Mouse (Mus musculus) embryonic fibroblast, embryonic 13.5 days (primary cell): ENCODE measurements around the gene Ints6l. TPM values are rescaled to one million over a fixed set of nuclear protein-coding genes. Genes with fewer than 3 reads are reported as not detected.

Source experiments
- H3K27ac ChIP-seq: 2 replicates; pipeline ENCODE4 v1.5.1; 2012; ENCODE audit warnings: low read length, control low read depth, inconsistent platforms; ENCODE audit not compliant: insufficient read depth
- H3K4me1 ChIP-seq: 2 replicates; pipeline ENCODE4 v1.6.1; 2011; ENCODE audit warnings: low read length; ENCODE audit not compliant: control insufficient read depth, insufficient read depth
- H3K4me3 ChIP-seq: 2 replicates; pipeline ENCODE4 v1.5.1; 2011; ENCODE audit warnings: mild to moderate bottlenecking, control low read depth, low read length; ENCODE audit not compliant: insufficient read depth
- CTCF ChIP-seq: IDR thresholded peaks from 2 replicates; pipeline ENCODE4 v1.5.1; 2011; ENCODE audit warnings: mild to moderate bottlenecking, control low read depth, low read length, moderate library complexity, borderline replicate concordance; ENCODE audit not compliant: insufficient read depth
- POLR2A ChIP-seq: IDR thresholded peaks from 2 replicates; pipeline ENCODE4 v1.6.1; 2011; ENCODE audit warnings: low read depth, mild to moderate bottlenecking, control low read depth, low read length, moderate library complexity
- polyA plus RNA-seq: library from polyadenylated mRNA; stranded (reverse); fragments of >200 nt; gene quantifications from 2 replicates; pipeline ENCODE4 v1.2.4, GENCODE M21; 2011; ENCODE audit warnings: low read depth; ENCODE audit not compliant: missing spikeins, insufficient read length

Gene Ints6l
- 10.2 and 16.1 TPM in 2 replicates for polyA plus RNA-seq

DNA sequence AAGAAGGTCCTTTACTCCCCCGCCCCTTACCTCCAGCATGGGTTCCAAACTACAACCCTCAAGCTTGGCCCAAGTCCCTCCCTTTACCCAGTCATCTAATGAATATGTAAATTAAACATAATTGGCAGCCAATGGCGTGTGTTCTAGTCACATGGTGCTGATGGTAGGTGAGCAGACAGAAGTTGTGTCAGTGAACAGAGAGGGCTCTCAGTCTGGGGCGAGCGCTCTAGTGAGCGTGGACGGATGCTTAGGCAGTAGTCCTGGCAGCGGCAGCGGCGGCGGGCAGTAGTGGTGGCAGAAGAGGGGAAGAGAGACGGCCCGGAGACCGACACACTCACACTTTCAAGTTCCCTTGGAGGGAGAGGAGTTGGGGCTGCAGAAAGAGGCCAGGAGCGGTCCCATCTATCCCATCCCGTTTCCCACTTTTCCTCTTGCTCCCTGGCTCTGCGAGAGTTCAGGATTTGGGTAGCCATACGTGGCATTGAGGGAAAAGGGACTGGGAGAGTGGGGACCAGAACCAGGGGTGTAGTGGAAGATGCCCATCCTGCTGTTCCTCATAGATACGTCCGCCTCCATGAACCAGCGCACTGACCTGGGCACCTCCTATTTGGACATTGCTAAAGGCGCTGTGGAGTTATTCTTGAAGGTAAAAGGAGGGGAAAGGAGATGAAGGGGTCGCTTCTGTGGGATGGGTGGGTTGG lies at the start of gene Ints6l:
Gene Ints6l, plus strand, starts transcription at position 187 of the 701 bp plus-strand sequence.
- Histone ChIP-seq H3K27ac (peak within 1 kb of the TSS; percentile 70), H3K4me1 (peaks cover 3% of the 10 kb centered on the region; the same call in 1 of the 2 replicates), H3K4me3 (peak within 1 kb of the TSS; percentile 63)
- peak; percentile 99 for TF ChIP-seq POLR2A
- no peak for TF ChIP-seq CTCF

DNA sequence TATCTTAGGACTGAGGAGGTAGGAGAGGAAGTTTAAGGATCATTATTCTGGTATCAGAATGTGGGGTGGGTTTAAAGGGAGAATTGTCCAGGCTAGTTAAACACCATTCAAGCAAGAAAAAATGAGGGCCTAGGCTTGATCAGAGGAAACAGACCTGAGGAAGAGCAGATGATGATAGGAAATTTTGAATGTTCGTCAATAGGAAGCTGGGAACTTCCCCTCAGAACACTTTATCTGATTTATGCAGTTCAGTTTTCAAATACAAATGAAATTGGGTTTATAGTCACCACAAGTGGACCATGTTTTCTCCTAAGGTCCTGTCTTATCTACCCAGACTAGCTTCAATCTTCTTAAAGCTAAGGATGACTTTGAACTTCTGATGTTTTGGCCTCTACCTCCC lies 49.2 kb upstream of the Ints6l start:
- Histone ChIP-seq H3K4me1 (no peaks in the 10 kb centered on the region), H3K4me3 (no peak overlapping the region), H3K27ac (no peak overlapping the region)
- TF ChIP-seq POLR2A (no peak), CTCF (no peak)

DNA sequence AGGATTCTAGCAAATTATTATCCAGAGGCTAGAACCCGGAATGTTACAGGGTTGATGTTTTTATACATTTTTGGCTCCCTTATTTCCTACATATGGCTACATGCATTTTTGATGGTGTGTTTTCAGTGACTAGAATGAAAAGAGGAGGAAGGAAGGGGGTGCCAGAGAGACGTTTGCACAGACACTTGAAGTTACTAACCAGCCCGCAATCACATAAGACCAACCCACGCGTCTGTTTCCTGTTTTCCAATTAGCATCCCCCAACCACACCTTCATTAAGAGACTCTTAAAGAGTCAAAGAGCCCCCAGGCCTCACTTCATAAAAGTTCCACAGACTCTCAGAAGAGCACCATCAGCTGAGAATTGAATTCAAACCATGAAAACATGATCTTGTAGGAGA lies 48.5 kb upstream of the Ints6l start:
- TF ChIP-seq POLR2A, result no peak
- TF ChIP-seq CTCF, result no peak
- no peak overlapping the region for H3K4me3 ChIP-seq
- H3K4me1 ChIP-seq, result no peaks in the 10 kb centered on the region
- no peak overlapping the region for H3K27ac ChIP-seq

DNA sequence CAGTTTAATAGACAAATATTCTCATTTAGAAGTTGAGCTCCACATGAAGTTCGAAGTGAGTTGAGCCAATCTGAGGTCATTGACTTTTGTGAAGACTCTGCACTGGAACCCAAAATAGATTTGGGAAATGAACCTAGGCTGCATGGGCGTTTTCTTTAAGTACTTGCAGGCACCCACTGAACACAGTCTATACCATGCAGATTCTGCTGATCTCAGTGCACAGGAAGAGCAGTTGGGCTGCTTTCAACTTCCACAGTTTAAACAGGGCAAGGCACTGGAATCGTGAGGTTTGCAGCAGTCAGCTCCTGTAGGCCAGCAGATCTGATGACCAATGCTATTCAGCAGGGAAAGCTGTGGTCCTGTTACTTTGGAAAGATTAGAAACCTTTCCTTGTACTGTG lies 38.4 kb upstream of the Ints6l start:
- TF ChIP-seq POLR2A (no peak), CTCF (no peak)

DNA sequence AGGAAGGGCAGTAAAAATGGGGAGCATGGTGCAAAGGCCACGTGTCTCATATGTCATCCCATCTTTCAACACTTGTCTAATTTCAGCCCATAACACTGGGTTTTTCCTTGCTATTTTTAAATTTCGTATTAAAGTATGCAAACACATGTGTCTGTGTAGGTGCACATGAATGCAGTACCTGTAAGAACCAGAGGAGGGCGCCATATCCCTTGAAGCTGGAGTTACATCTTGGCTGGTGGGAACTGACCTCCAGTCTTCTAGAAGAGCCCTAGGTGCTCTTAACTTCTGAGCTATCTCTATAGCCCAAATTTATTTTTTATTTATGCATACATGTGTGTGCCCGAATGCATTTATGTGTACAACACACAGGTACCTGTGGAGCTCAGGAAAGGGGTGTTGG lies 37.1 kb upstream of the Ints6l start:
- TF ChIP-seq CTCF (no peak), POLR2A (no peak)
- H3K4me1 ChIP-seq, result no peaks in the 10 kb centered on the region
- no peak overlapping the region for H3K4me3 ChIP-seq
- H3K27ac ChIP-seq, result no peak overlapping the region

More for the DNA sequence above, 38.4 kb upstream of the Ints6l start:
- Histone ChIP-seq H3K4me1 (no peaks in the 10 kb centered on the region), H3K27ac (no peak overlapping the region), H3K4me3 (no peak overlapping the region)

DNA sequence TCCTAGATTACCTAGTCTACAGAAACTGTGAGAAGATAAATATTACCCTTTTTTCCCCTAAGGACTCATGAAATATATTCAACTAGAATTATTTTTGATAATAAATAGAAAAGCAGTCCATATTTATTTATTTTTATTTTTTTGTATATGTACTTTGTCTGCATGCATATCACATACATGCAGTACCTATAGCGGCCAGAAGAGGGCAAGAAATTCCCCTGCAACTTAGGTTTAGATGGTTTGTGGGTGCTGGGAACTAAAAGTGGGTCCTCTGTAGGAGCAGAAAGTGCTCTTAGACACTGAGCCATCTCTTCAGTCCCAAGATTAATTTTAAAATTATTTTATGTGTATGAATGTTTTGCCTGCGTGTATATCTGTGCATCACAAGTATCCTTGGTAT lies 24.1 kb upstream of the Ints6l start:
- H3K4me1 ChIP-seq, result no peaks in the 10 kb centered on the region
- H3K4me3 ChIP-seq, result no peak overlapping the region
- TF ChIP-seq CTCF (no peak), POLR2A (no peak)
- H3K27ac ChIP-seq, result no peak overlapping the region

DNA sequence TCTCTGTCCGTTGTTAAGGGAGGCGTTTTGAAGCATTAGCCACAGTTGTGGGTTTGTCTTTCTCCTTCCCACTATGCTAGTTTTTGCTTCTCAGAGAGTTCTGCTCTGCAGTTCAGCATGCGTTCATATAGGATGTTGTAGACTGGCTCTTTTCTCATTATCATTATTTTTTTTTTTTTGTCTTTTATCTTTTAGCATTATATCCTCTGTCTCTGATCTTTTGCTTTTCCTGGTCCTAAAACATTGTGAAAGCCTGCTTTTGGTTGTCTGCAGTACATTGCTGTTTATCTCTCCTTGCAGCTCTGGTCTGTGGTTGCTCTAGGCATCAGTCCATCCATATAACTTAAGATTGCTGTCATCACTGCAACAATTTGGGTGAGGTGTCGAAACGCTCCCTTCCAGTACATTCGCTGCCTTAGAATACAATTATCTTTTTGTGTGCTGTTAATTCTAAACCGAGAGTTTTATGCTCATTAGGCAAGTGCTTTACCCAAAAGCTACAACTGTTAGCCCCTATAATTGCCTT lies 18.8 kb upstream of the Ints6l start:
- TF ChIP-seq POLR2A, result no peak
- no peak for TF ChIP-seq CTCF
- H3K4me1 ChIP-seq, result no peaks in the 10 kb centered on the region
- H3K4me3 ChIP-seq, result no peak overlapping the region
- no peak overlapping the region for H3K27ac ChIP-seq

DNA sequence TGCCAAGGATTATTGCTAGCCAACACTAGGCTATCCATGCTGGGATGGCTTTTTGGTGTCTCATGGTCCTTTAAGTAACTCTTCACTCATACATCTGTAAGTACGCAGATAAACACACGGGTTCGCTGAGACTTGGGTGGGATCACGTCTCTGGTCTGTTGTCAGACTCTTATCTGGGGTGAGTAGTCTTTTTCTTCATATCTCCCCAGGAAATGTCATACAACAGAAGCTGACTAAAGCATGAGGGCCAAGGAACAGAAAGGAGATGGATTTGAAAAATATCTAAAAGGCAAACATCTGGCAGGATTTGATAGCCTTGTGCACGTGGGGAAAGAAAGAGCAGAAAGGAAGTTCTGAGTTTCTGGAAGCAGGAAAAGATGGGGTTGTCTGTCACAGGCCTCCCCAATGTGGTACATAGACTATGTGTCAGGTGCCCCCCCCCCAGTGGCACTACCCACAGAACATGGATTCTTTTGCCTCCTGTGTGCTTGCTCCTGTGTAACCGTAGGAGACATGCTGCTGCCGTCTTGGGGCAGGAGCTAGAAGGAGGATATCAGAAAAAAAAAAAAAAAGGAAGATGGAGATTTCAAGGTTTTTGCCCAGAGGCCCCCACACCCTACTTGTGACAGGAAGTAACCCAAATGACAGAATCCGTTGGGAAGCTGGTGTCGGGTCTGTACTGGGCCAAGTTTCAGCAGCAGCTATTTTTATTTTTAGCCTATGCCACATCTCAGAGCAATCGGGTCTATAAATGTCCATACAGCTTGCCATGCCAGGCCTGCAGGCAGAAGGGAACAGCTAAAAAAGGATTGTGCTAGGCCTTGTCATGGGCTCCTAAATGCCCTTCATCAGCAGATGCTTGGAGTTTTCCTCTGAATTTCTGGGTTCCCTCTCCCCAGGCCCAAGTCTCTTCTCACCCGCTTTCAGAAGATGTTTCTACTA lies 7.9 kb upstream of the Ints6l start:
- TF ChIP-seq POLR2A, result no peak
- TF ChIP-seq CTCF, result no peak
- Histone ChIP-seq H3K27ac (no peak overlapping the region), H3K4me1 (no peaks in the 10 kb centered on the region), H3K4me3 (no peak overlapping the region)

DNA sequence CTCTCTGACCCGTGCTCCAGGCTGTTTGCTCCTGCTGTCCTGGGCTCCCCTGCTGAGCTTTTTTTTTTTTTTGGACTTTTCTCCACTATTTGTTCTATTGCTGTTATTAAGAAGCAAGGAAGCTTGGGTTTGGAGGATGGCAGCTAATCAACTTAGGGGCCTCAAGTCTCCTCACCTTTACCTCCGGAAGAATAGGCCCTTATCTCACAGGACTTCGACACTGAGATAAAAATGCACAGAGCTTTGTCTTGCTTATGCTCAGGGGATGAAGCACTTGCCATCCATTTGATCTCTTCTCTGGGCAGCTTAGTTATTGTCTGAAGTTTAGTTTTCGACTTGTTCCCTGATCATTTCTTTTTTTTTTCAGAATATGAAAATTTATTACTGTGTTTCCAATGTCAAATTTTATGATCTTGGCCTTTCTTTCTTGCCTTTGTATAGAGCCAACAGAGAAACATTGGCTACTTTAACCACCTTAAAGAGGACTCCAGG lies 7.1 kb upstream of the Ints6l start, which contains the start of gene Gm2174:
Gene Gm2174, plus strand, starts transcription at position 442 of the 492 bp plus-strand sequence.
- TF ChIP-seq POLR2A, result no peak
- no peak for TF ChIP-seq CTCF
- no peak within 1 kb of the TSS for H3K4me3 ChIP-seq
- no peak within 1 kb of the TSS for H3K27ac ChIP-seq
- no peaks in the 10 kb centered on the region for H3K4me1 ChIP-seq
